Mouse (Mus musculus) heart, postnatal 0 days (tissue): ENCODE results near the gene Ube4b.

Source experiments
- CTCF ChIP-seq: IDR thresholded peaks from 2 replicates; pipeline ENCODE4 v1.5.1; 2016; ENCODE audit warnings: antibody characterized with exemption, control low read depth, low read depth
- EP300 ChIP-seq: IDR thresholded peaks from 2 replicates; pipeline ENCODE4 v1.6.1; 2016; ENCODE audit warnings: antibody characterized with exemption, low read depth

DNA sequence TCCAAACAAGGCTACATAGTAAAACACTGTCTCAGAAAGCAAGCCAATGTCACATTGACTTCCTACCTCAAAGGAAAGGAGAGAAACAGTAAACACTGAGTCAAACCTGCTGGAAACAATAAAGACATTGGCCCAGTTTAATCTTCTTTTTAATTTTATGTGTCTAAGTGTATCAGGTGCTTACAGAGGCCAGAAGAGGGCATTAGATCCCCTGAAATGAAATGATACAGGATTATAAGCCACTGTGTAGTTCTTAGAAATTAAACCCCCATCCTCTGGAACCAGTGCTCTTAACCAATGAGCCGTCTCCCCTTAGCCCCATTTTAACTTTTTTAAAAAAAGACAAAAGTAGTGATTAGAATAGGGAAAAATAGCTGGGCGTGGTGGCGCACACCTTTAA is 12.3 kb downstream of the Ube4b start:
- TF ChIP-seq CTCF: peak; percentile 27; the same call in 1 of the 2 replicates
- no peak for TF ChIP-seq EP300
